Mouse (Mus musculus): ENCODE measurements around the gene Galnt14. TPM values are rescaled to one million over a fixed set of nuclear protein-coding genes. Genes with fewer than 3 reads are reported as not detected.

Galnt14 gene
- polyA plus RNA-seq, 1 experiment from 2014 or later = 0.52 TPM

GRCm38 (mm10) chr17:73453646-73454045 is 256.6 kb downstream of the Galnt14 start:
- Histone ChIP-seq H3K9ac (replicated peaks; ENCODE audit: low read depth, low read length) (no peak overlapping the region), H3K36me3 (ENCODE audit: control insufficient read depth, insufficient read depth, low read length) (no peaks in the 10 kb centered on the region), H3K4me1 (ENCODE audit: control insufficient read depth, insufficient read depth, low read length) (no peaks in the 10 kb centered on the region), H3K27me3 (ENCODE audit: control insufficient read depth, insufficient read depth, low read length) (no peaks in the 10 kb centered on the region), H3K4me3 (ENCODE audit: low read depth, low read length) (no peak overlapping the region), H3K4me2 (replicated peaks; ENCODE audit: low read depth, low read length) (no peak overlapping the region), H3K9me3 (ENCODE audit: control insufficient read depth, low read depth, low read length) (no peaks in the 10 kb centered on the region), H3K27ac (ENCODE audit: low read length) (no peak overlapping the region)
- no peak for ATAC-seq (ENCODE audit: insufficient number of reproducible peaks, insufficient read depth, low FRiP score, low read depth)
- WGBS = 73% methylated on average over 3 of the region's 3 CpGs

DNA sequence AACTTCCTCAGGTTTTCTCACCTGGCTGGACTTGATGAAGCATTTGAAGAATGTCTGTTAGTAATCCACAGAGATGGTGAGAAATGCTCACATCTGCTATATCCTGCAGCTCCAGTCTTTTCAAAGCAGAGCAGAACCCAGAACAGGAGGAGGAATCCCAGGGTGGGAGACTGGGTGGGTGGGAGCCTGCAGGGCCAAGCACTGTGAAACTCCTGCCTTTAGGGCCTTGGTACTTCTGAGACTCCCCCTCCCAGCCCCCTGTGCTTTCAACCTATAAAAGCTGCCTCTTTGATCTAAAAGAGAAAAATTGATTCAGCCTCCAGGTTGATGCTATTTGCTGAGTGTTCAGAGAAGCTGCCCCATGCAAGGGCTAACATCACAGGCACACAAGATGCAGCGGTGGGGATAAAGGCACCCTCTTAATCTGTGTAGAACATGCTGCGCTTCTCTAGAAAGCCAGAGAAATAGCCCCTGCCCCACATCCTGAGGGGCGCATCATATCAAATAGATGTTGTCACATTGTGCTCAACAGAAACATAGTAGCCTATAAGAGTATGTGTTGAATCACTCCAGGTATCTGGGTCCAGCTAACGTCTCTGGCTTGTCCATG is 258.0 kb downstream of the Galnt14 start:
- Histone ChIP-seq H3K4me1 (ENCODE audit: control insufficient read depth, insufficient read depth, low read length) (no peaks in the 10 kb centered on the region), H3K4me2 (replicated peaks; ENCODE audit: low read depth, low read length) (no peak overlapping the region), H3K27me3 (ENCODE audit: control insufficient read depth, insufficient read depth, low read length) (no peaks in the 10 kb centered on the region), H3K9me3 (ENCODE audit: control insufficient read depth, low read depth, low read length) (no peaks in the 10 kb centered on the region), H3K9ac (replicated peaks; ENCODE audit: low read depth, low read length) (no peak overlapping the region), H3K4me3 (ENCODE audit: low read depth, low read length) (no peak overlapping the region), H3K36me3 (ENCODE audit: control insufficient read depth, insufficient read depth, low read length) (no peaks in the 10 kb centered on the region), H3K27ac (ENCODE audit: low read length) (no peak overlapping the region)
- no peak for ATAC-seq (ENCODE audit: insufficient number of reproducible peaks, insufficient read depth, low FRiP score, low read depth)
- 80% methylated on average over 4 of the region's 4 CpGs for WGBS

- Histone ChIP-seq H3K27ac (ENCODE audit: low read length) (no peak overlapping the region), H3K36me3 (ENCODE audit: control insufficient read depth, insufficient read depth, low read length) (no peaks in the 10 kb centered on the region), H3K4me3 (ENCODE audit: low read depth, low read length) (no peak overlapping the region), H3K9me3 (ENCODE audit: control insufficient read depth, low read depth, low read length) (no peaks in the 10 kb centered on the region), H3K4me1 (ENCODE audit: control insufficient read depth, insufficient read depth, low read length) (no peaks in the 10 kb centered on the region), H3K4me2 (replicated peaks; ENCODE audit: low read depth, low read length) (no peak overlapping the region), H3K9ac (replicated peaks; ENCODE audit: low read depth, low read length) (no peak overlapping the region), H3K27me3 (ENCODE audit: control insufficient read depth, insufficient read depth, low read length) (no peaks in the 10 kb centered on the region)
- ATAC-seq (ENCODE audit: insufficient number of reproducible peaks, insufficient read depth, low FRiP score, low read depth) = no peak
Observed at GRCm38 (mm10) chr17:73449104-73449503, 261.1 kb downstream of the Galnt14 start.

Other genes starting within 250 kb of the Galnt14 start
- 4.6 and 5.0 TPM in 2 replicates for gene Ehd3, start 93.7 kb upstream of the Galnt14 start, polyA plus RNA-seq (2014; fragmentation: Nextera tagmentation; extraction: Ambion mirVana)
- 1.1 and 1.2 TPM in 2 replicates for gene Xdh, start 239.7 kb upstream of the Galnt14 start, polyA plus RNA-seq (2014; fragmentation: Nextera tagmentation; extraction: Ambion mirVana)